Mouse (Mus musculus) induced T-regulatory cell, adult 2 months (primary cell): ENCODE data around the gene Hcfc1r1.

ENCODE experiments used
- DNase-seq: peaks from one replicate; pipeline ENCODE4 v3.0.0-alpha.2; 2012; ENCODE audit warnings: low read depth

Hcfc1r1 gene

GRCm38 (mm10) chr17:23721886-23722285 lies 48.5 kb downstream of the Hcfc1r1 start:
- no peak for DNase-seq

DNA sequence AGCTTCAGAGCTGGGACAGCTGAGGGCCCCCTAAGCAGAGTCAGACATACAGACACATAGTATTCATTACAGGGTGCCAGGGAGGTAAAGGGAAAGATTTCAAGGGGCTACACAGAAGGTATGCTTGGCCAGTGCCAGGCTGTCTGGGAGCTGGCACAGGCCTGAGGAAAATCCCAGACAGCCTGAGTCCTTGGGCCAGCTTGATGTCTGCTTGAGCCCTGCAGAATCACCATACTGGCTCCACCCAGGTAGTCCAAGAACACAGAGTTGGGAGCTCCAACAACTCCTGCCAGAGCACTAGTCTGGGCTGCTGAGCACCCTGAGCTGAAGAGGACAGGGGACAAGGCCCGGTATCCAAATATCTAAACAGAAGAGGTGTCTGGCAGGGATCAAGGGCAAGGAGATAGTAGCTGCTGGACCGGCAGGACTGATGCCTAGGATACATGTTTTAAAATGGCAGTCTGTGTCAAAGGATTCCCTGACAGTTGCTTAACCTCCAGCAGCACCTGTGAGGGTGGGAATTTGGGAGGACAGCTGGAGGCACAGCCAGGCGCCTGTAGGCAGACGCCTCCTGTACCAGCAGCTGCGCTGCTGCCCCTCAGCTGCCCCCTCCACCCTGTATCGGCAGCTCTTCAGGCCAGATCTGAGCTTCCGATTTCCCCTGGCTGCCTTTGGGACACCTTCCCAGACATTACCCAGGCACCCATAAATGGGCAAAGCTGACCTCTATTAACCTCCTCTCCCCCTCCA lies 49.2 kb downstream of the Hcfc1r1 start, which contains the start of gene 1520401A03Rik:
Gene 1520401A03Rik (minus strand): TSS at position 408 of the 750 bp plus-strand sequence.
- no peak for DNase-seq
